Mouse (Mus musculus) stomach, embryonic 14.5 days (tissue): ENCODE results near the gene Myo16. TPM values are rescaled to one million over a fixed set of nuclear protein-coding genes. Genes with fewer than 3 reads are reported as not detected.

ENCODE experiments used
- ATAC-seq: fragments of 200-750 bp; cut with Nextera tagmentation; 2 replicates; pipeline ENCODE4 v1.8.0; 2017; ENCODE audit warnings: low read depth, moderate TSS enrichment; ENCODE audit not compliant: insufficient number of reproducible peaks, insufficient read depth, low FRiP score
- H3K27ac ChIP-seq: fragments of 300-500 bp; sonication (generic); 2 replicates; pipeline ENCODE4 v1.5.1; 2014; ENCODE audit warnings: mild to moderate bottlenecking, low read length, moderate library complexity, mixed read lengths
- H3K27me3 ChIP-seq: fragments of 300-500 bp; sonication (generic); 2 replicates; pipeline ENCODE4 v1.6.1; 2014; ENCODE audit warnings: low read length, control low read depth, mixed read lengths; ENCODE audit not compliant: control insufficient read depth, insufficient read depth
- H3K36me3 ChIP-seq: fragments of 300-500 bp; sonication (generic); 2 replicates; pipeline ENCODE4 v1.6.1; 2014; ENCODE audit warnings: mild to moderate bottlenecking, control low read depth, low read length, moderate library complexity, mixed read lengths; ENCODE audit not compliant: control insufficient read depth, insufficient read depth
- H3K4me1 ChIP-seq: fragments of 300-500 bp; sonication (generic); 2 replicates; pipeline ENCODE4 v1.6.1; 2014; ENCODE audit warnings: low read length, control low read depth, mixed read lengths; ENCODE audit not compliant: control insufficient read depth, insufficient read depth
- H3K4me2 ChIP-seq: fragments of 300-500 bp; sonication (generic); replicated peaks from 2 replicates; pipeline ENCODE4 v1.6.1; 2014; ENCODE audit warnings: low read depth, low read length, control low read depth
- H3K4me3 ChIP-seq: fragments of 300-500 bp; sonication (generic); 2 replicates; pipeline ENCODE4 v1.5.1; 2014; ENCODE audit warnings: low read depth, low read length, control low read depth
- H3K9ac ChIP-seq: fragments of 300-500 bp; sonication (generic); replicated peaks from 2 replicates; pipeline ENCODE4 v1.6.1; 2014; ENCODE audit warnings: low read depth, mild to moderate bottlenecking, control low read depth, low read length, moderate library complexity, mixed read lengths
- H3K9me3 ChIP-seq: fragments of 300-500 bp; sonication (generic); 2 replicates; pipeline ENCODE4 v1.6.1; 2016; ENCODE audit warnings: low read depth, low read length, control low read depth; ENCODE audit not compliant: control insufficient read depth
- WGBS: fragments of 180-500 bp; shearing (Covaris S2); extraction: QIAGEN DNeasy Blood & Tissue Kit; methylation state at CpG from one replicate; pipeline ENCODE4 v1.1.7; 2014; 5-methylcytosine and 5-hydroxymethylcytosine counted together
- polyA plus RNA-seq: library from polyadenylated mRNA; unstranded; fragments of >200 nt; fragmentation: Nextera tagmentation; extraction: Ambion mirVana; gene quantifications from 2 replicates; pipeline ENCODE4 v1.2.1, GENCODE M21; 2014

Myo16 gene
- polyA plus RNA-seq, 1 experiment from 2014 or later = 6.4 TPM

GRCm38 (mm10) chr8:10468490-10468889, 314.8 kb downstream of the Myo16 start:
- WGBS = 29% methylated on average over 3 of the region's 3 CpGs
- Histone ChIP-seq H3K4me2 (no peak overlapping the region), H3K27ac (no peak overlapping the region), H3K36me3 (no peaks in the 10 kb centered on the region), H3K9me3 (no peaks in the 10 kb centered on the region), H3K4me3 (no peak overlapping the region), H3K9ac (no peak overlapping the region), H3K4me1 (0 out of 2 replicates have a peak, but pooled peaks cover 4% of the 10 kb centered on the region), H3K27me3 (no peaks in the 10 kb centered on the region)
- ATAC-seq = no peak

GRCm38 (mm10) chr8:10469658-10470057, 315.9 kb downstream of the Myo16 start:
- no peak overlapping the region for H3K4me3 ChIP-seq
- ATAC-seq = no peak
- H3K9me3 ChIP-seq = no peaks in the 10 kb centered on the region
- no peak overlapping the region for H3K9ac ChIP-seq
- WGBS = 53% methylated on average over 2 of the region's 2 CpGs
- H3K27me3 ChIP-seq = no peaks in the 10 kb centered on the region
- 0 out of 2 replicates have a peak, but pooled peaks cover 4% of the 10 kb centered on the region for H3K4me1 ChIP-seq
- H3K27ac ChIP-seq = no peak overlapping the region
- no peak overlapping the region for H3K4me2 ChIP-seq
- no peaks in the 10 kb centered on the region for H3K36me3 ChIP-seq

GRCm38 (mm10) chr8:10470280-10470679, 316.6 kb downstream of the Myo16 start:
- H3K27me3 ChIP-seq = no peaks in the 10 kb centered on the region
- WGBS = 35% methylated on average over 6 of the region's 6 CpGs
- no peak overlapping the region for H3K27ac ChIP-seq
- H3K4me3 ChIP-seq = no peak overlapping the region
- no peak overlapping the region for H3K9ac ChIP-seq
- no peaks in the 10 kb centered on the region for H3K36me3 ChIP-seq
- ATAC-seq = no peak
- H3K9me3 ChIP-seq = no peaks in the 10 kb centered on the region
- H3K4me2 ChIP-seq = no peak overlapping the region
- H3K4me1 ChIP-seq = 0 out of 2 replicates have a peak, but pooled peaks cover 4% of the 10 kb centered on the region

- no peaks in the 10 kb centered on the region for H3K4me1 ChIP-seq
- no peak for ATAC-seq
- no peak overlapping the region for H3K27ac ChIP-seq
- H3K27me3 ChIP-seq = no peaks in the 10 kb centered on the region
- no peak overlapping the region for H3K9ac ChIP-seq
- H3K36me3 ChIP-seq = no peaks in the 10 kb centered on the region
- H3K4me2 ChIP-seq = no peak overlapping the region
- H3K4me3 ChIP-seq = no peak overlapping the region
- H3K9me3 ChIP-seq = no peaks in the 10 kb centered on the region
- 72% methylated on average over 3 of the region's 3 CpGs for WGBS
Observed at GRCm38 (mm10) chr8:10472371-10472770, 318.7 kb downstream of the Myo16 start.

- Histone ChIP-seq H3K9ac (no peak overlapping the region), H3K4me3 (no peak overlapping the region), H3K9me3 (no peaks in the 10 kb centered on the region), H3K4me1 (no peaks in the 10 kb centered on the region), H3K36me3 (no peaks in the 10 kb centered on the region), H3K27me3 (no peaks in the 10 kb centered on the region), H3K27ac (no peak overlapping the region), H3K4me2 (no peak overlapping the region)
- no peak for ATAC-seq
- WGBS = 79% methylated on average over 3 of the region's 3 CpGs
Observed at GRCm38 (mm10) chr8:10474446-10474845, 320.7 kb downstream of the Myo16 start.

- Histone ChIP-seq H3K27me3 (no peaks in the 10 kb centered on the region), H3K9me3 (no peaks in the 10 kb centered on the region), H3K36me3 (no peaks in the 10 kb centered on the region), H3K27ac (no peak overlapping the region), H3K9ac (no peak overlapping the region), H3K4me1 (no peaks in the 10 kb centered on the region), H3K4me2 (no peak overlapping the region), H3K4me3 (no peak overlapping the region)
- 86% methylated on average over 10 of the region's 10 CpGs for WGBS
- ATAC-seq = no peak
Observed at GRCm38 (mm10) chr8:10479059-10479458, 325.3 kb downstream of the Myo16 start.

GRCm38 (mm10) chr8:10480850-10481249, 327.1 kb downstream of the Myo16 start:
- Histone ChIP-seq H3K4me1 (no peaks in the 10 kb centered on the region), H3K9ac (no peak overlapping the region), H3K36me3 (no peaks in the 10 kb centered on the region), H3K27me3 (no peaks in the 10 kb centered on the region), H3K4me3 (no peak overlapping the region), H3K4me2 (no peak overlapping the region), H3K27ac (no peak overlapping the region), H3K9me3 (no peaks in the 10 kb centered on the region)
- no peak for ATAC-seq
- WGBS = 85% methylated on average over 8 of the region's 8 CpGs

GRCm38 (mm10) chr8:10482064-10482463, 328.4 kb downstream of the Myo16 start:
- Histone ChIP-seq H3K4me3 (no peak overlapping the region), H3K4me2 (no peak overlapping the region), H3K9me3 (no peaks in the 10 kb centered on the region), H3K27ac (no peak overlapping the region), H3K27me3 (no peaks in the 10 kb centered on the region), H3K9ac (no peak overlapping the region), H3K4me1 (no peaks in the 10 kb centered on the region), H3K36me3 (no peaks in the 10 kb centered on the region)
- ATAC-seq = no peak
- 76% methylated on average over 5 of the region's 5 CpGs for WGBS

- WGBS = 42% methylated on average over 1 of the region's 1 CpGs
Observed at GRCm38 (mm10) chr8:10482880-10483279, 329.2 kb downstream of the Myo16 start.

More at GRCm38 (mm10) chr8:10482880-10483279, 329.2 kb downstream of the Myo16 start:
- no peaks in the 10 kb centered on the region for H3K27me3 ChIP-seq
- no peak for ATAC-seq
- no peak overlapping the region for H3K9ac ChIP-seq
- no peaks in the 10 kb centered on the region for H3K36me3 ChIP-seq
- no peak overlapping the region for H3K4me3 ChIP-seq
- no peak overlapping the region for H3K27ac ChIP-seq
- no peak overlapping the region for H3K4me2 ChIP-seq
- H3K4me1 ChIP-seq = no peaks in the 10 kb centered on the region
- H3K9me3 ChIP-seq = no peaks in the 10 kb centered on the region
